Mouse (Mus musculus) heart, postnatal 0 days (tissue): ENCODE results near the gene Cks1b.

Experiments
- CTCF ChIP-seq: IDR thresholded peaks from 2 replicates; pipeline ENCODE4 v1.5.1; 2016; ENCODE audit warnings: antibody characterized with exemption, control low read depth, low read depth
- EP300 ChIP-seq: IDR thresholded peaks from 2 replicates; pipeline ENCODE4 v1.6.1; 2016; ENCODE audit warnings: antibody characterized with exemption, low read depth

GRCm38 (mm10) chr3:89432606-89433005 is 14.4 kb upstream of the Cks1b start:
- TF ChIP-seq CTCF = no peak
- TF ChIP-seq EP300 = no peak
